Mouse (Mus musculus) B cell, adult 2 months (primary cell): ENCODE measurements around the gene Tnip1.
A peak's percentile ranks its signal among the peaks of the same experiment; 100 is the strongest.

Experiments used
- DNase-seq, 2 experiments: peaks; one replicate each; pipeline ENCODE4 v3.0.0; 2022

Tnip1 gene

DNA sequence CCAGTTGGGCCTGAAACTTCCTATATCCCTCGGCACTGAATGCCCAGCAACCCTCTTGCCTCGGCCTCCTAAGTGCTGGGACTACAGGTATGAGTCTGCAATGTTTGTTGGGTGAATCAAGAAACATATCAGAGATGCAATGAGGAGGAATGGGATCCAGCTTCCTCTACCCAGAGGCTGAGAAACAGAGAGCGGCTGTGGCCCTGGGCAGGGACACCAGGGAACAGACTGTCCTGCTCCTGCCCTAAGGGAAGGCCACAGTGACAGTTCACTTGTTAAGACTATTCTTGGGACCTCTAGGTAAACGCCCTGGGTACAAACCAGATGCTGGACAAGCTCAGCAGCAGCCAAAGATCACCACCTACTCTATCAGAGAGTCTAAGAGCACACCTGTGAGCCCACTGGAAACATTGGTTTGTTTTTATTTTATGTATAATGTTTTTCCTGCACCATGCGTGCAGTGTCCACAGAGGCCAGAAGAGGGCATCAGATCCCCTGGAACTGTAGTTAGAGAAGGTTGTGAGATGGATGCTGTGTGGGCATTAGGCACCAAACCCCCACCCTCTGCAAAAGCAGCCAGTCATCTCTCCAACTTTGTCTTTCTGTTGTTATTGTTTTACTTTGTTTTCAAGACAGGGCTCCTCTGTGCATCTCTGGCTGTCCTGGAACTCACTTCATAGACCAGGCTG lies 31.2 kb downstream of the Tnip1 start:
- DNase-seq, result peak; percentile 78 to 80

DNA sequence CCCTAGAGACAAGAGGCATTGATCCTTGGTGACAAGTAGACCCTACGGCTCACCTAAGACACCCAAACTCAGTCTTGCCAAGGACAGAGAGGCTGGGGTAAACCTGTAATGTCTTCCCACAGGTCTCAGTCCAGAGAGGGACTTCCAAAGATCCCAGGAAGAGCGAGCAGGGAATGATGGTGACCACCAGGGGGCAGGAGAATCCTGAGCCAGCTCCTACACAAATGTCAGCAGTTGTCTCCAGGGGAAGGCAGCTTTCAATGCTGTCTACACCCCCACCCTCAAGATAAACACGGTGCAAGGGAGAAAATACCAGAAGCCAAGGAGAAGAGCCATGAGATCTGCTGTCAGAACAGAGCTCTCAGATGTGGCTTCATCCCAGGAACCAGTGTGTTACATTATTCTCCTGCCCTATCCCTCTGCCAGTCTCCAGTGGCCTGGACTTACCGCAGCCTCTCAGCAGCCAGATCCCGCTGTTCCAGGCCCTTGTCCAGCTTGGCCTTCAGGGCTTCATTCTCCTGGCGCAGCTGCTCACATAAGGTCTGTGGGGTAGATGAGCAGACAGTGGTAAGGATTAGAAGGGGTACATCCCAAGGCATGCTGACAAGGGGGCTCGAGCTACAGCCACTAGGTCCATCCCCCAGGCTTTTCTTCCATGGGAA lies 32.3 kb downstream of the Tnip1 start:
- DNase-seq, result peak; percentile 29 to 32

DNA sequence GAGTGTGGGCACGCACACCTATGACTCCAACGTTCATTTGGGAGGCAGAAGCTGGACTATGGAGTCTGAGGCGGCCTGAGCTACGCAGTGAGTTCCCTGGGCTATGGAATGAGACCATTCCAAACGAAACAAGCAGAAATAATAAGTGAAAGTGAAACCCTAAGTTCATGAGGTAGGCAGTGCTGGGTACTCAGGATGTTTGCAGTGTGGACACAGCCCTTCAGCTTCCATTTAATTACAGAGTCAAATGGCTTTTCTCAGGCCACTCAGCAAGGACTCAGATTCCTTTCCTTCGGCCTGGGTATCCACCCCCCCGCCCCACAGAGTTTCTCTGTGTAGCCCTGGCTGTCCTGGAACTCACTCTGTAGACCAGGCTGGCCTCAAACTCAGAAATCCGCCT lies 33.0 kb downstream of the Tnip1 start:
- DNase-seq, result no peak

DNA sequence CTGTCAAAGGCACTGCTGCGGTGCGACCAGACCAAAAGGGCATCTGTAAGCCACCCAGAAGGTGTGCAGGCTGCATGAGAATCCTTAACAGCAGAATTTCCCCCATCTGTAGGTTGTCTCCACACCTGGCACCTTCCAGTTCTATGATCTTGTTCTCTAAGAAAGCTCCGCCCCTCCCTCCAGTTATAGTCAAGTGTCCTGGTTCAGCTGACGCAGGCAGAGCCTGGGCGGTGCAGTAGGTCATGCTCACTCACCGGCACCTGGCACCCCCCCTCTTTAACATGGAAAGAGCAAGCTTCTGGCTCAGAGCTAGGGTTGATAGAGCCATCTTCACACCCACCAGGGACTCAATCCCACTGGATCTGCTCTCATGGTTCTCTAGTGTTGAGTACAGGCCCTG lies 33.4 kb downstream of the Tnip1 start:
- no peak for DNase-seq

DNA sequence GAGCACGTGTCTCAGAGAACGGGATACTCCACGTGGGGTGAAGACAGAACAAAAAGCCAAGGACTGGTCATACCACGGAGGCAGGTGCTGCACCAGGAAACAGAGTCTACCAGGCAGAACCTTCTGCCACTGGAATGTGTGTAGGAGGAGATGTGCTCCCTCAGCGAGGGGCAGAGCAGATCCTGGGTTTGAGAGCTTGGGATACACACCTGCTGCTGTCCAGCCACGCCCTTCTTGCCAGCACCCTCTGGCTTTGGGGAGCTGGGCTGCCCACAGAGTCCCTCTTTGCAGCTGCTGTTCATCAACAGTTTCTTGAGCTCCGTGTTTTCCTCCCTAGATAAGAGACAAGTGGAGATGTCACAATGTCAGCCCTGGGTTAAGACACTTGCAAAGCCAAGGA lies 33.8 kb downstream of the Tnip1 start:
- DNase-seq, result no peak

DNA sequence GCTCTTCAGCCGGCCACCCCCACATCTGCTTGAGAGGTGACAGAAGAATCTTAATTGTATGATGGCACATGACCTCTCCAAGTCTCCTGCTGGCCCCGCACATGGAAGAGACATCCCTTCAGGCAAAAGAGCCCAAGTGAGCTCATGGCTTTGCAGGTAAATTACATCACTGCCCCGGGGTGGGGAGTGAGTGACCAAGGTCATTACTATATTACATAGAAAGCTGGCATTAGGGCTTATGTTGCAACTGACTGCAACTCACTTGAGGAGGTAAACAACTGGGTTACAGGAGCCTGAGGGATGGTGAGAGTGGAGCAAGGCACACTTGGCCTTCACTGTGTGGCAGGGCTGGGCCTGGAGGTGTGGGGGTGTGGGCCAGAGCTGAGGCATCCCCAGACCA lies 34.5 kb downstream of the Tnip1 start:
- no peak for DNase-seq

DNA sequence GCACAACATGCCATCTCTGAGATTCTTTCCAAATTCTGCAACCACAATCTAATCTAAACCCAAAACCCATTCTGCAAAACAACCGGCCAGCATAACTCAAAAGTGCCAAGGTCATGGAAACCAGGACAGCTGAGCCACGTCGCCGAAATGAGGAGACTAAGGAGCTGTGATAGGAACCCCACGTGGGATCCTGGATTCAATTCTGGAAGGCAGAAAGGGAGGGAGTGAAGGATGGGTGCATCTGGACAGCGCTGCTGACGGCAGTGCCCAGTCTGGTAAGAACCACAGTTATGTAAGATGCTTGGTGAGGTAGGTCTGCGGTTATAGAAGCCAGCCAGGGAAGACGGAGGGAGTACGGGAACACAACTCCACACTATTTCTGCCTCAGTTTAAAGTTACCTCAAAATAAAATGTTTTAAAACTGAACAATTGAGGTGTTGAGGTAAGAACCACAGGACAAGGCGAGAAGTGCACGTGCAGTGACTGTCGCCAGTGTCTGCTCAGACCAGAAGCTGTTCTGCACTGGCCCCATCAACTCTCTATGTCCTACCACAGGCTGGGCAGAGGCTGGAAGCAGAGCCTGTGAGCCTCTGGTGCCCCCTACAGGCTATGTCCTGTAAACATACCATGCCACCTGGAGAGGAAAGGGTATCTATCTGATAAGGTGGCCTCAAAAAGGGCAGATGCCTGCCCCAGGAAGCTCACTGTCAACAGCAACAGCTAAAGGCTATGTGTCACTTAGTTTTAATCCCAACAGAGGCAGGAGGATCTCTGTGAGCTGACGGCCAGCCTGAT lies 35.2 kb downstream of the Tnip1 start:
- DNase-seq, result peak; percentile 77 to 79

DNA sequence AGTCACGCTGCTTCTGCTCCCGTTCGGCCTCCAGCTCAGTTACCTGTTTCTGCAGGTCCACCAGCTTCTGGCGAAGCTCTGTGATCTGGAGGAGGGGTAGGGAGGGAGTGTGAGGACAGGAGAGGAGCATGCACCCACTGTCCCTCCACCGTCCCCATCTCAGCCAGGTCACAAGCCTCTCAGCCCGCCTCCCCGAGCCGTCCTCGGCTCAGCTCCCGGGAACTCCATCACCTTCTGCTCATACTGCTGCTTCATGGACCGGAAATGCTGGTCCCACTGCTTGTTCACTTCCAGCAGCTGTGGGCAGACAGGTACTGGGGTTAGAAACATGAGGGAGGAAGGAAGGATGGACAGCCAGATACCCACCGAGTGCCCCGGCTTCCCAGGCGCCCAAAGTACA lies 38.6 kb downstream of the Tnip1 start:
- no peak for DNase-seq

DNA sequence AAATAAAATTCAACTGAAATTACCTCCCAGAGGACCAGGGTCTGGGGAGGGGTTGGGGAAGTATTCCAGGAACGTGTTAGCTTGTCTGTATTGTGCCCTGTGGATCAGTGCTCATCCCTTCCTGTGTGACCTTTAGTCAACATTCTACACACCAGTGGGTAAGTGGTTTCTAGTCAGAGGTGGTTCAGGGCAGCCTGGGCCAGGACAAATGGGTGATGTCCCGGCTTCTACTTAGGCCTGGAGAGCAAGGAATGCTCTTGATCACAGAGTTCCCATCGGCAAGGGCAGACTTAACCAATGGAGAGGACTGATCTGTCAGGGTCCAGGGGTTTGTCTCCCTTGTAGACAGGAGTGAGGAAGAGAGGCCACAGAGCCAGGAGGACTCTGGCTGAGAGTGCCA lies 40.2 kb downstream of the Tnip1 start:
- no peak for DNase-seq

DNA sequence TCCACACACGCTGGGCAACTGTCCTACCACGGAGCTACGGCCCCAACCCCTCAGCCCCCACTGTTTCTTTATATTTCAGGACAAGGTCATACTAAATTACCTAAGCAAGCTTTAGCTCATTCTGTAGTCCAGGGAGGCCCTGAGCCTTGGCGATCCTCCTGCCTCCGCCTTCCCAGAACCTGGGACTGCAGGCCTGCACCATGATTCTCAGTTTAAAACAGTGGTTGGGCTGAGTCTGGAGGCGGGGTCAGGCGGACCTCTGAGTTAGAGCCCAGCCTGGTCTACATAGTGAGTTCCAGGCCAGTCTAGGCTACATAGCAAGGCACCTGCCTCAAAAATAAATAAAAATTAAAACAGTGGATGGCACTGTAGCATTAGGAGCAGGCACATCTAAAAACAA lies 40.9 kb downstream of the Tnip1 start:
- DNase-seq, result no peak

DNA sequence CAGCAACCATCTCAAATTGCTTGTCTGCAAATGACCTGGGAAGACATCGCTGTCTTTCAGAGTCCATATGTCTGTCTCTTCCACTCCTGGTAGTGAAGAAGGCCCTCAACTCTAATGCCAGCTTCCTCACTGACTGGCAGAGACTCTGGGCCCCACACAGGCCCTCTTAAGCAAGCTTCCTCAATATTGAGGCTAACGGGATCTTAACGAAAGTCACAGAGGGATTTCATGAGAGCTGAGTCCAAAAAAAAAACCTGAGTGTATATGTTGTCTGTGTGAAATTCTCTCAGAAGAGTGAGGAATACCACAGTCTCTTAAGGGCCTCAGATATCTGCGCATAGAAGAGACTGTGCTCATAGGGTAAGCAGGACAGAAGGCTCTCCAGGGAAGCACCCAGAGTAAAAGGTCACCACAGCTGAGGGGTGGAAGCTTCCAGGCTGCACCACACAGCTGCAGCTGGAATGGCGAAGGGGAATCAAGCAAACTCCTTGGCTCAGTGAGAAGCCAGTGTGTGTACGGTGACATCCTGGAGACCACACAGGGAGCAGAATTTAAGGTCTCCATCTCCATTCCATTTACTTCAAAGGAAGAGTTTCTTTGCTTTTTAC lies 41.6 kb downstream of the Tnip1 start:
- no peak for DNase-seq

DNA sequence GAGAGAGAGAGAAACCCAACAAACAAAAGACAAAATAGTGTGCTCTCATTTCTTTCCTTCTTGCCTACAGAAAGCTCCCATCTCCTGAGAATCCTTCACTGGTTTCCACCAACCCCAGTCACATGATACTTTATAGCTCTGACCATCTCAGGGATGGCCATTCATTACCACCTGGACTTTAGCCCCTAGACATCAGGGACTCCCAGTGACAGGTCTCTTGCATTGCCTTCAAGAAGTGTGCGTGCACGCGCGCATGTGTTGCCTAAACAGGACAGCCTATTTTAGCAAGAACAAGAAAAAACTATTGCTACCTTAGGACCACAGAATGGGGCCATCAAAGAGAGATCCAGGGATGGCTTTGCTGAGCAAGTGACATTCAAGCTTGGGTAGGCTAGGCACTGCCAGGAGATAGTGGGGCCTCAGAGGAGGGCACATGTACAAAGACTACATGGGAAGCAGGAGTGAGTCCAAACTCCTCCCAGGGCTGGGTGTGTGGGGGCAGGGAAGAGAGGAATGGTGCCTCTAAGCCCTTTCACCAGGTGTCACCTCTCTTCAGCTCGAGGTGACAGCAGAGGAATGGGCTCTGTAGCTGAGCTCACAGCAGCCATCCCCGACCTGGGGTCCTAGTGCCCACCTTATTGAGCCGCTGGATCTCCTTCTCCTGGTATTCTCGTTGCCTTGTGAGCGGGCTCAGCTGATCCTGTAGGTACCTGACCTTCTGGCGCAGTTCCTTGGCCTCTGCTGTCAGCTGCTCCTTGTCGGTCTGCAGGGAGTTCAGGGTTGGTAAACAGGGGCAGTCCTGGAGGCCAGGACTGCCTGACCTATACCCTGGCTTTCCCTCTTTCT lies 42.4 kb downstream of the Tnip1 start:
- DNase-seq, result no peak

DNA sequence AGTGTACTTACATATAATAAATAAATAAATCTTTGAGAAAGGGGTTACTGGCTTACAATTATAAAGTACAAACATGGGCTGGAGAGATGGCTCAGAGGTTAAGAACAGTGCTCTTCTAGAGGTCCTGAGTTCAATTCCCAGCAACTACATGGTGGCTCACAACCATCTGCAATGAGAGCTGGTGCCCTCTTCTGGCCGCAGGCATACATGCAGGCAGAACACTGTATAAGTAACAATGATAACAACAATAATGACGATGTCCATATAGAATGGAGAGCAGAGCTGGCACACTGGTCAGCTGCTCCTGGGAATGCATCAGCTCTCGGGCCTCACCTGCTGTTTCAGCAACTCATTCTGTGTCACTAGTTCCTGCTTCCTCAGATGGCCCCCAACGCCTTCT lies 44.4 kb downstream of the Tnip1 start:
- DNase-seq, result peak in 1 of 2 experiments; percentile 22

DNA sequence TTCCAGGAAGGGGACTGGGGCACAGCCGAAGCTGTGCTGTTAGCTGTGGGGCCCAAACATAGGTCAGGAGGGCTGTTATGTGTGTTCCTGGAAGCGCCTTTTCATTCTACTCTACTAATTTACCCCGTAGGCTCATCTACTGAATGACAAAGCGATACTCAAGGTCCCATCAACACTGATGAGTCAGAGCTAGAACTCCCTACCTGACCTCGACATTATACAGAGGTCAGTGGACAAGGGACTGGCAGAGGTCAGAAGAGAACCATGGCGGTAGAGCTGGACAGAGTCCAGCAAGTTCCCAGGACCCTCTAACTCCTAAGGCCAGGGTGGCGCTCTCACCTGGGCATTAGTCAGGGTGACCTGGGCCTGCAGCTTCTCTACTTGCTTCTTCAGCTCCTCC lies 45.3 kb downstream of the Tnip1 start:
- DNase-seq, result no peak

DNA sequence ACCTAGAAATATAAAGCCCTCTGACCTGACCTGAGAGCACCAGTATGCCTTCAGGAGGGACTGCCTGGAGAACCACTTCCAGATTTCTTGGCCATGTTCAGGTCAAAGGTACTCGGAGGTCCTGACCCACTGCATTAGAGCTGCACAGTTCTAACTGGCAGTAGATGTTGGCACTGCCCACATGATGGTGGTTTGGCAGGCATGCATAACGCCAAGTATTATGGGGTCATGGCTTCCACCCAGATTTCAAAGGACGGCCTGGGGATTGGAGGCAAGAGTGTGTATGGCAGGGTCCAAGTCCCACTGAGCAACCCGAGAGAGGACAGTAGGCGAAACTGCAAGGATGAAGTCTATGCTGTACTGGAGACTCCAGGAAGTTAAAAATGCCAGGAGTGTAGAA lies 48.9 kb downstream of the Tnip1 start:
- DNase-seq, result no peak

DNA sequence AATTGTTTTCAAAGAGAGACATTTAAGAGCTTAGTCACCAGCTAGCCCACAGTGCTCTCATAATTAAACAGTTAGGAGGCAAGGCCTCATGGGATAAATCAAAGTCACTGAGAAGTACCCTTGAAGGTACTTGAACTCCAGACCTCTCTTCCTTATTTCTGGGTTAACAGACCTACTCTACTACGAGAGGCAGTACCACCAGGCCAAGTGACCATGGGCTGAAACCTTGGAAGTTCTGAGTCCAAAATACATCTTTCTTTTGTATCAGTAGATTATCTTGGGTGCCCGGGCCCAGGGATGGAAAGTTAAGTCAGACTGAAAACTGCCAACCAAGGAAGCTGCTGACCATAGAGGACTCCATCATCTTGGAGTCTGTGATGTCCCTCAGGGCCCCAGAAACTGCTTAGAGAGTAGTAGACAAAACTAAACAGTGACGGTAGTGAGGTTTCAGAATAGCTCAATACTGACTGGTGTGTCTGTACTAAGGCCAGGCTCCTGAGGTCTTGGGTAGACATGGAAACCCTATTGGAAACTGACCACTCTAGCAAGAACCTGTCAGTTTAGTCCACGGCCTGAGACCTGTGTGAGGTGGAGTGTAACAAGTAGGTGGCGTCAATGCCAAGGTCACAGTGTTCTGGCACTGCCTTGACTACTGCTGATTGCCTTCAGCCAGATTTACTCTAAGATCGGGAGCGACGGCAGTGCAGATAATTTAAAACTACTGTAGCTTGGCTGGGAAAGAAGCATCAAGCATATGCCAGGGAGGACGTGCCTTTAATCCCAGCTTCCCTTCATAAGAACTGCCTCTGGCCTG lies 50.0 kb downstream of the Tnip1 start:
- no peak for DNase-seq

DNA sequence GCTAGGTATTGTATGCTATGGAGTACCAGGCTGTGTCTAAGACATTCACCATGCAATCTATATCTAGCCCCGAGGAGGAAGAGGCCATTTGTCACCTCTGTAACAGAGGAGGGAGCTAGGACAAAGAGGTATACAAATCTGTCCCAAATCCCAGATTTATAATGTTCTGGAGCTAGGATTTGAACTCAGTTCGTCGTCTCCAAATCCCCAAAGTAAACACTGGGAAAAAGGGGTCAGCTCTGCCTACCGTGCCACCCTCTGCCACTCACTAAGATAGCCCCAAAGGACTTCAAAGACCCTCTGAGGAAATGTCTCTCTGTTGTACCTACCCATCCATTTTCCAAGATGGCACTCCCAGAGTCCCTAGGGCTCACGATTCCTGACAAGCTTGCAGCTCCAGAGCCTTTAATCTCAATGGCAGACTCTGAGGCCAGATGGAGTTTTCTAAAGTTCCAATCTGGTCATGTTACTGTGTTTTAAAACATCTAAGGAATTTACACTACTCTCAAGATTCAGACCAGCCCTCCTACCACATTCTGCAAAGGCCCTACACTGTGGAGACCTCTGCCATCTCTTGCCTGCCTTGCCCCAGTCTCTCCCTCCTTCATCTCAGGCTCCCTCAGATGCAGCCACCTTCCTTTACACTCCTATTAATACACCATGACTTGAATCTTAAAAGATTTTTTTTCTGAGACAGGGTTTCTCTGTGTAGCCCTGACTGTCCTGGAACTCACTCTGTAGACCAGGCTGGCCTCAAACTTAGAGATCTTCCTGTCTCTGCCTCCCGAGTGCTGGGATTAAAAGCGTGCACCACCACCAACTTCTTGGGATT lies 50.8 kb downstream of the Tnip1 start:
- no peak for DNase-seq

DNA sequence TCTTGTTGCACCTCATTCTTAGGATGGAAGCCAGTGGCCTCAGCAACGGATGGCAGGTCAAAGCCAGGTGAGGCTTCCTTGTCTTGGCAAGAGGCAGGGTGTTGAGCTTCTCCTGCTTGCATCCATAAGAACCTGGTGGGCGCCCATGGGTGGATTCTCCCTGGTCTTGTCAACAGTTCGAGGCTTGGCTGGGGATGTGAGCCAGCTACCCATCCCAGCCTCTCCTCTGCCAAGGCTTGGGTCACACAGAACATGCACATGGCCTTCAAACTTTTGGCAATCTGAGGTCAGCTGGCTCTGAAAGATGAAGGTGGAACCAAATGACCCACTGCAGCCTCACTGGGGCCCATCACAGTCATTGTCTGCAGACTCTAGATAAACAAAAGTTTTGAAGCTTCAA lies 51.5 kb downstream of the Tnip1 start:
- no peak for DNase-seq

DNA sequence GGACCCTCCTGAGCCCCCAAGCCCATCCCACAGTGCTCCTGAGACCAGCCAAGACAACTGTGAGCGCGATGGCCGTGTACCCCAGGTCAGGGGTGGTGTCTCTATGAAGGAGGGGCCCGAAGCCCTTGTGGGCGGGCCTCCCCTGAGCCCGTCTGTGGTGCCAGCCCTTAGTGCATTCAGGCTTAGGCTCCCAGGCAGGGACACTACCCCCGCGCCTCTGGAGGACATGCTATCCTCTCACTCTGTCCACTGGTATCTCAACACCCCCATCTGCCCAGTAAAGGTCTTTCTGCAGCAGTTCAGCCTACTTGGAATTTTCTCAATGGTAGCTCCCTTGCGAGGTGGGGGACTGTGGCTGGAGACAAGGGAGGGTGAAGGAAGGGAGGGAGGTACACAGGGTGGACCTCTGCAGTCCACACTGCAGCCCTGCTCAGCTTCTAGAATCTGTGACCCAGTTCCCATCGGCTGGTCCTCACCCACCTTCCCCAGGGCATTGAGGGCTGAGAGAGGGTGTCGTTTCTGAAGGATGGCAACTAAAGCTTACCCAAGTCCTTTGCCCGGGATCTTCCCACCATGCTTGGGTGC lies 52.5 kb downstream of the Tnip1 start:
- no peak for DNase-seq

DNA sequence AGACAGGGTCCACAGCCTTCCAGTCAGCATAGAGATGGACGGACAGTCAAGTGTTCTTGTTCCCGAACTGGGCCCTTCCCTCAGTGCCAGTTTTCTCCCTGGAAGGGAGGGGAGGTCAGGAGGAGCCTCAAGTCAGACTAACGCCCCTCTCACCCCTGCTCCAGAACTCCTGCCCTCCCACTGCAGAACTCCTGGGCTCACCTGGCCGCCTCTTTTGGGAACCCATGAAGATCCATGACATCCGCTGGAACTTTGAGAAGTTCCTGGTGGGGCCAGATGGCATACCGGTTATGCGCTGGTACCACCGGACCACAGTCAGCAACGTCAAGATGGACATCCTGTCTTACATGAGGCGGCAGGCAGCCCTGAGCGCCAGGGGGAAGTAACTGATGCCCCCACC lies 53.4 kb downstream of the Tnip1 start:
- no peak for DNase-seq

DNA sequence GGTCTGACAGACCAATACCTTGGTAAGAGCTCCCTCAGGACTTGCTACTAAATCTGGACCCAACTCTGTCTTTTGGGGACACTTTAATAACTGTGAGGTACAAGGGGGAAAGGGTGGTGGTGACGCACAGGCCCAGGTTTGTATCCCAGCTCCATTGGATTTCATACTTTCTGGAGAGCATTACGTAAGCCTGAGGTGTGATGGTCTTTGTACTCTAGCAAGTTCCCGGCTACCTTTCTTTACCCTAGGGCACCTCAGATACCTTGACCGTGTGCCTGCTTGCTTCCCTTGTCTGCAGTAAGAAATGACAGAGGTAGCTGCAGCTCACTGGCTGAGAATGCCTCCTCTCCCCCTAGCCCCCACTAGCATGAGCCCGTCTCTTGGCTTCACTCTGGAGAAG lies 55.5 kb downstream of the Tnip1 start:
- DNase-seq, result no peak
